Mouse (Mus musculus) kidney, adult 11 months (tissue): ENCODE measurements around the gene Unc45b.

Experiments
- DNase-seq: peaks from one replicate; pipeline ENCODE4 v3.0.0; 2022

The Unc45b gene

DNA sequence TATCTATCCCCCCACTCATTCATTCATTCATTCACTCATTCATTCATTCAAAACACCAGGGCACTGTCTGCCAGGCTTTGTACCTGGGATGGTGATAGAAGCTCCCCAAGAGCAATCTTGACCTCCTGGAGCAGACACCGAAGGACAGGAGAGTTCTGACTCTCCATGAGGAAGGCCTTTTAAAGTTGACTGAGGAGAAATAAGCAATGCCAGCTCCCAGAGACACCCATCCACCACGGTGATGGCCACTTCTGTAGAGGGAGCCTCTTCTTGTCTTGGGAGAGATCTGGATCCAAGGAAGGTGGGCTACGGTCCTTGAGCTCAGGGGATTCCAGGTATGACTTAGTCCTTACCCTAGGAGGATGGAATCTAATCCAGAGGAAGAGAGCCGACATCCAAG lies at the start of gene Unc45b:
Gene Unc45b, plus strand, starts transcription at position 301 of the 400 bp plus-strand sequence.
- DNase-seq, result no peak

DNA sequence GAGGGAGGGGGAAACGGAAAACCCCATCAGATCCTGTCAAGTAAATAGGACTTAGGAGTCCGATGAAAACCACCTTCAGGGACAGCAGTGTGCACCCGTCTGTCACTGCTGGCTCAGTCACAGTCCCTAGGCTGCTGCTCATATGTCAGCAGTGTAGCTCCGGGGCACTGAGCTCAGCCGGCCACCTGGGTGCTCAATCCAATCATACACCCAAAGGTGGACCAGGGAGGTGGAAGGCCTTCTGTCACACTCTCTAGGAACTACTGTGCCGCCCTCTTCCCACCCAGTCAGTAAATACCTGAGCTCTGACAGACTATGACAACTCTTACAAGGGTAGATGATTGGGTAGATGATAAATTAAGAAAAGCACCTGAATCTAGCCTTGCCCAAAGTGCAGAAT lies 49.6 kb upstream of the Unc45b start:
- no peak for DNase-seq

DNA sequence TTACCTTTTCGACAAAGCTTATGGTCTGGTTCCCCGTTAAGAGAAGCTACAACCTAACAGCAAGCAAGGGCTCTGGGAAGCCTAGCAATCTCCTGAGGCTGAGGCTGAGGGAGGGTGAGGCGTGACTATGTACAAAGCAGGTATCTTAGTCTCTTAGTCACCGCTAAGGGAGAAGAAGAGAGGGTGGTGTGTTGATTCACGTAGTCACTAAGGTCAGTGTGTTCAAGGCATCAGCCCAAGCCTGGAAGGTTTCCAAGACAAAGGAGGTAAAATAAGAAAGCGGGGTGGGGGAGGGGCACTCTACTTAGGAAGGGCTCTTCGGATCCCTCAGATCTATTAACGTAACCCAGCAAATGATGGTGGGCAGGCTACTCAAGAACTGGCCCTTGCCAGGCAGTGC lies 48.8 kb upstream of the Unc45b start:
- DNase-seq, result no peak

DNA sequence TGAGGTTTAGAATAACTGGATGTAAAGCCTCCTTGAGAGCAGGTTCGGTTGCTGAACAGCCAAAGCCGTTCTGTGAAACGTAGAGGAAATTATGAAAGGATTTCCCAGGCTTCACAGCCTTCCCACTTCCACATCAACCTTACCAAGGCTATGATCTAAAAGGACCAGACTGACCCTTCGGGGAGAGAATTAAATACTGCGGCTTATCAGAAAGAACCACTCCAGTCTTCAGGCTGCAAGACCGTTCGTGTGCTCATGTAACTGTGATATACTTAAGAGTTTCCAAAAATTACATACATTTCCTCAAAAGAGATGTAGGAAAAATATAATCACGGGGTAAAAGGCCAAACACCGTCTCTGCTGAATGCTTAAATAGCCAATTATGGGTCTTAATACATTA lies 47.7 kb upstream of the Unc45b start:
- no peak for DNase-seq

DNA sequence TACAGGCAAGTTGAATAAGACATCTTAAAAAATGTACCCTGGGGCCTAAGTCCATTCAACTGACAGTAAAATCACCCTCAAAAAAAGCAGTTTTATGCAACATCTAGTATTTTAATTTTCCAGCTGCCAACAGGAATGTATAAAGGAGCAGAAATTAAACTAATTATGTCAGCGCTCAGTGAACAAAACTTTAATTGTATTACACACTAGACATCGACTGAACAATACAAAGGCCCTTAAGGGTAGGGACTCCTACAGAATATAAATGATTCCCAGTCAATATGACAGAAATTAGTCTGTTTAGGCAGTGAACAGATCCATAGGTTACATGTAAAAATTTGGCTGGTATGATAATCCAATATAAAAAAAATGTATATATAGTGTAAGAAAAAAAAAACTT lies 47.3 kb upstream of the Unc45b start:
- DNase-seq, result no peak

DNA sequence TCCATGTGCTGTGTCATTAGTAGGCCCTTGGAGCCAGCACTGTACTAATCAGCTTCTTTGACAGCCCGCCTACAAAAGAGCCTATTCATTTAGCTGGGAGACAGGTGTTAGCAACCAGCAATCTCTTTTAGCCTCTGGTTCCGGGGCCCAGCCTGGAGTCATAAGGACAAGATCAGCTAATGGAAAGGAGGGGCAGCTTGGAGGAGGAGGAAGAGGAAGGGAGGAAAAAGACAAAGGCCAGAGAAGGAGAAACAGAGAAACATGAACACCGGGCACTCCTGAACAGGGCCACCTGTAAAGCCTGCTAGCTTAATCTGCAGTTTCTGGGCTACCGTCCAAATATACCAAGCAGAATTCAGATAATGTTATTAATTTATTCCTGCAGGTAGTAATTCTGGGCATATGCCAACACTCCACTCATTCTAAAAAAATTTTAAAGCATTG lies 46.8 kb upstream of the Unc45b start:
- no peak for DNase-seq

DNA sequence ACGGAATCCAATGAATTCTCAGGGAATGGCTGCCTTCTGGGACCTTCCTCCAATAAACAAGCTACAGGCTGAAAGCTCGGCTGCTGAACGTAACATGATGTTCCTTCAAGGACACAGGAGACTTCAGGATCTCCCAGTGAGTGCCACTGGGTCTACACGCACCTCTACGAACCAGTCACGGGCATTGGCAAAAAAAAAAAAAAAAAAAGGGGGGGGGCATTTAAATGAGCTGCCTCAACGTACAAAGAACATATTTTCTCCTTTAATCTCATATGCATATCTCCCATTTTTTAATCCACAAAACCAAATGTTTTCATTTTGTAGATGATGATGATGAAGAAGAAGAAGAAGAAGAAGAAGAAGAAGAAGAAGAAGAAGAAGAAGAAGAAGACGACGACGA lies 44.4 kb upstream of the Unc45b start:
- no peak for DNase-seq

DNA sequence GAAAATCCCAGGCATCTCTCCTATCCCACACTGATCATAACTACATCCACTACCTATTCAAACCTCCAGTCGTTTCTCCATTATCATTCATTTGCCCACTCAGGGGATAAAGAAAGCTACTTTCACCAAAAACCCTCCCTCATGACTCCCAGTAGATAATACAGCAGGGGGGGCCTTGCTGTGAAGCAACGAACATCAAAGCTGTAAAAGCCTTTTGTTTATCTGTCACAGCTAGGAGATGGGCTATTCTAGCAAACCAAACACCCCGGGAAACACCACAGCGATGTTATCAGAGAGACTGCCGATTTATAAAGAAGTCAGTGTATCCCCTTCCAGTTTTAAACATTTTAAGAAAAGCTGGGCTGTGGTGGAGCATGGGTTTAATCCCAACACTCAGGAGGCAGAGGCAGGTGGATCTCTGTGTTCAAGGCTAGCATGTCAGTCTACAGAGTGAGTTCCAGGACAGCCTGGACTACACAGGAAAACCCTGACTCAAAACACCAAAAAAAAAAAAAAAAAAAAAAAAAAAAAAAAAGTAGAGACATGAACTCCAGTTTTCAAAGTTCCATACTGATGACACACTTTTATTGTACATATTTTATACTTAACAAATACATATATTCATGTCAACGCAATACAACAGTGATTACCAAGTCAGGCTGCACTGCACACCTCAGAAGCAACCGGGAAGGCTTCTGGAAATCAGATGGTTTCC lies 43.3 kb upstream of the Unc45b start:
- DNase-seq, result no peak

DNA sequence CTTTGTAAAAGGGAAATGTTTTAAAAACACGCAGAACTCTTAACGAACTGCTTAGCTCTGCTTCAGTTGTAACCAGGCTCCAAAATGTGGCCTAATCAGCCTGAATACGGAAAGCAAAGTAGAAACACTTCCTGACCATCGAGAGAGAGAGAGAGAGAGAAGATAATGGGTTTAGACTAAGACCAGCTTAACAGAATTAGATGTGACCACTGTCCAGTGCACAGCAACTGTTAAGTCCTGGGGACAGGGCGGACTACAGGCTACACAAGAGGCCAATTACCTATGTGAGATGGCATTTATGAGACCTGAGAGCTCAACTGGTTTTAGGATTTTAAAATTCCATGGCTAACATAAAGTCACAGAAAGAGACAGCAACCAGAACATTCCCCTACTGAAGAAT lies 42.4 kb upstream of the Unc45b start:
- no peak for DNase-seq

DNA sequence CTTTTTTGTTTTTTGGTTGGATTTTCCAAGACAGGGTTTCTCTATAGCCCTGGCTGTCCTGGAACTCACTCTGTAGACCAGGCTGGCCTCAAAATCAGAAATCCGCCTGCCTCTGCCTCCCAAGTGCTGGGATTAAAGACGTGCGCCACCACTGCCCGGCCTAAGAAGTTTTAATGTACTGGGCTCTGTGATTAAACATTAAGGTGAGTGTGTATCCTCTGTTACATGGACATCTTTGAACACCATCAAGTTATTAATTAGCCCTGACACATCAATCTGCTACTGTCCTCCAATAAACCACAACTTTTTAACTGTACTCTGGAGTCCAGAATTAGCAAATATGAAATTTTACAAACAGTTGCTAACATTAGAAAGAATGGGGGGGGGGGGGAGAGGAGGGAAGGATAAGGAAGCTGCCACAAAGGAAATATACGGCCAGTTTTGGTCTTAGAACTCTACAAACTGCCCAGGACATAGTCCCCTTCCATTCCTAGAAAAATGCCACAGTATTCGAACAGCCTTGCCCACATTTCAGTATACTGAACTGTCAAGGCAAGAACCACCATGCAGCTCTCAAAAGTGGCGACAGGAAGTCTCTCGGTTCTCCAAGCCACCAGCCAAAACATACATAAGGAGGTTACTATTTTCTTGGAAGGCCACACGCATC lies 40.7 kb upstream of the Unc45b start:
- DNase-seq, result no peak

DNA sequence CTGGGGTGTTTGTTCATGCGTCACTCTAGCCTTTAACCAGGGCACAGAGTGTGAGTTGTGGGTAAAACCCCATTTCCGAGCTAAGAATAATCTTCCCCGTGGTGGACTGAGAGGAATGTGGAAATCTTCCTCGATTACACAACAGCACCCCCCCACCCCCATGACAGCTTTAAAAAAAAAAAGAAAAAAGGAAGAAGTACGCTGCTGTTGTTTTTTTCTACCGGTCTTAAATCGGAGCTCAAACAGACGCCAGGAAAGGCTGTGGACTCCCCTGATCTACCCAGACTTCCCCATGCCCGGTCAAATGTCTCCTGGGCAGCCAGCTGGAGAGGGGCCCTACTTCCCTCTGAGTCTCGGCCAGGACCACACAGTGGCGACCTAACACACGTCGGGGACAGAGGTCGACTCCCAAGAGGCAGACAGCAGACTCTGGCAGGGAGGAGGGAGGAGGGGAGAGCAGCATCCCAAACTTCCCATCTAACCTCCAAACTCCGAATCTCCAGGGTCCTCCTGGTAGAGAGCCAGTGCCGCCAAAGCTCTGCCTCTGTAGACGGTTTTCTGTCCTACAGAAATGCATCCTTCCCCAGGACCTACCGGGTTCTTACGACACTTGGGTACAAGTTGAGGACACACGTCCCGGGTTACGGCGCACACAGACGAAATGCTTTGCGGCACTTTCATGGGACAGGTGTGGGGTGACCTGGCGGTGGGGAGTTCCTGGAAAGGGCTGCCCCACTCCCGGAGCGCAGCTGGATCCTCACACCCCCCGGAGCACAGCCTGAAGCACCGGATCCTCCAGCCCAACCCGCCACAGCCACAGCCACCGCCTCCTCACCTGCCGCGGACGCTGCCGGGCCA lies 39.9 kb upstream of the Unc45b start:
- peak; percentile 88 for DNase-seq

DNA sequence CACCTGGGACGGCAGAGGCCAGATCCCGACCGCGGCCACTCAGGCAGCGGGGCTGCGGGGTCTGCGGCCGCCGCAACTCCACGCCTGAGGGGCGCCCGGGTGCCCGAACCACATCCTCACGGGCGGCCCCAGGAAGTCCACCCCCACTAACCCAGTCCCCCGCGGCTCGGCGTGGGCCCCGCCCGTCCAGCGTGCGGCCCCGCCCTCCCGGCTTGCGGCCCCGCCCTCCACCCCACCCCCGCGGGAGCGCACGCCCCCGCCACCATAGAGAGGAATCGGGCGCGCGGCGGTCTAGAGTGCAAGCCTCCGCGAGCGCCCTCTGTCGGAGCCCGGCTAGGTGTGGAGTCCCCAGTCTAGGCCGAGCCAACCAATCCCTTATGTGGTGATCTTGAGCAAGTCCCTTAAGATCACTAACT lies 39.3 kb upstream of the Unc45b start, which contains the start of gene Rffl:
Gene Rffl, minus strand, starts transcription at position 180 of the 416 bp plus-strand sequence.
- peak; percentile 89 for DNase-seq

DNA sequence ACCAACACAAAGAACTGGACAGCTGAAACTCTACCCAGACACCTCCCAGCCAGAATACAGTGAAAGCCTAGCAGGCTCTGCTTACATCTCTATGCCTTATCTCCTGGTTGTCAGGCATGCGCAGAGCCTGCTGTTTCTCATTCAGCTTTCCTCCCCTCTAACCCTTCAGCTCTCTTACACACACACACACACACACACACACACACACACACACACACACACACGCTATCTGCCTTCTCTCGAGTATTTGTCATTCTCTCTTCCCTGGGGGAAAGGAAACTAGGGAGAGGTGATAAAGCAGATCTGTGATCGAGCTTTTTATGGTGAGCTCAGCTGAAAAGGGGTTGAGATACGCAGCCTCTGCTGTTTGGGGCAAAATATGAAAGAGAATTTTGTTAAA lies 35.4 kb upstream of the Unc45b start:
- DNase-seq, result no peak

DNA sequence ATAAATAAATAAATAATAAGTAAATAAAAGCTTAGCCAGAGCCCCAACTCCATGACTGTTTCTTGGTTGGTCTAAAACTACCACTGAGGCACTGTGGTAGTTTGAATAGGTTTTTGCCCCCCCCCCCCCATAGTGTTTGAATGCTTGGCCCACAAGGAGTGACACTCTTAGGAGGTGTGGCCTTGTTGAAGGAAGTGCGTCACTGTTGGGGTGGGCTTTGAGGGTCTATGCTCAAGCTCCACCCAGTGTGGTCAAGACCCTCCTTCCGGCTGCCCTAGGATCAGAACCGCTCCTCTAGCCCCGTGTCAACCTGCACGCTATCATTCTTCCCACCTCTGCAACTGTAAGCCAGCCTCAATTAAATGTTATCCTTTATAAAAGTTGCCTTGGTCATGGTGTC lies 34.7 kb upstream of the Unc45b start:
- no peak for DNase-seq

DNA sequence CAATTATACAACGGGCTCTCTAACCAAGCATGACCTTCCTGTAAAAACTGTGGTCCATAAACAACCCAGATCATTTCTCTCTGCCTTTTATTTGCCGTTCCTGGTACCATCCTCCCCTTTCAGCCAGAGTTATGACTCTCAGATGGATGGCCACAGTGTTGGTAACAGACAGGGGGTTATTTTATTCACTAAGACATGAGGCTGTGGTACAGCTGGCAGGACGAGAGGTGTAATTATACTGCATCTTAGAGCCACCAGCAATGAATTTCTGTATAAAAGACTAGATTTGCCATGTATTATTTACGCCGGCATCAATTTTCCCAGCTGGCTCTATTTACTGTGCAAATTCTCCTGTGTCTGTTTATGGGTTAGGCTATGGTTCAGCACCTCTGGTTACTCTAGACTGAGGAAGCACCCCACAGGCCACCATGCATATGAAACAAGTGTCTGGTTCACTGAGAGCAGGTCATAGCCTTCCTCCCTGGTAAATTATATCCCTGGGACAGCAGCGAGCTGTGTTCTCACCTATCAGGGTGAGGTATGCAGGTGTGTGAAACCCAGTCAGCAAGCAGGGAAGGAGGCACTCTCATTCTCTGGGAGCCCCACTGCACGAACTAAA lies 32.5 kb upstream of the Unc45b start:
- no peak for DNase-seq

DNA sequence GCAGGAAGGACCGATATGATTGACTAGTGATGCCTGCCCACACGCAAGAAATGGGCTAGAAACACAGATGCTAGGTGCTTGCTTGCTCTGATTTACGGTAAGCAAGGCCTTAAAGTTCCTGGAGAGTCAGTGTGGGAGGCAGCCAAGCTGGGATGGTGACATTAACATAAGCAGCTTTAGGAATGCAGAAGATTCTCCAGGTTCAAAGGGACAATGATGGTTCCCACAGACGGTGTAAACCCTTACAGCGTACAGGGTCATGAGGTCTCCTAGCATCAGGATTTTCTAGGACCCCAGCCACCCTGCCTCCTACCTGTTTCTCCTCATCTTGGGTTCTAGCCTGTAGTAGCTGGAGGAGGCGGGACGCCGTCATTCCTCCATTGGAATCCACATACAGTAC lies 27.2 kb upstream of the Unc45b start:
- DNase-seq, result no peak

DNA sequence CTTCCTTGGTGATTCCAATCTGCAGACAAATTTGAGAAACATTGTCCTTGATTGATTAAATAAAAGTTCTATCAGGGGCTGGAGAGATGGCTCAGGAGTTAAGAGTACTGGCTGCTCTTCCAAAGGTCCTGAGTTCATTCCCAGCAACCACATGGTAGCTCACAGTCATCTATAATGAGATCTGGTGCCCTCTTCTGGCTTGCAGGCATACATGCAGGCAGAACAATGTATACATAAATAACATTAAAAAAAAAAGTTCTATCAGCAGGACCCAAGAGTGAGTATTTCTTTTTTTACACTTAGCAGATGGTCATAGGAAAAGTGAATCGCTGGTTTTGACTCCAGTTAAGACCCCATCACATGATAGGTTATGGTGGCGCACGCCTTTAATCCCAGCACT lies 23.8 kb upstream of the Unc45b start:
- no peak for DNase-seq

DNA sequence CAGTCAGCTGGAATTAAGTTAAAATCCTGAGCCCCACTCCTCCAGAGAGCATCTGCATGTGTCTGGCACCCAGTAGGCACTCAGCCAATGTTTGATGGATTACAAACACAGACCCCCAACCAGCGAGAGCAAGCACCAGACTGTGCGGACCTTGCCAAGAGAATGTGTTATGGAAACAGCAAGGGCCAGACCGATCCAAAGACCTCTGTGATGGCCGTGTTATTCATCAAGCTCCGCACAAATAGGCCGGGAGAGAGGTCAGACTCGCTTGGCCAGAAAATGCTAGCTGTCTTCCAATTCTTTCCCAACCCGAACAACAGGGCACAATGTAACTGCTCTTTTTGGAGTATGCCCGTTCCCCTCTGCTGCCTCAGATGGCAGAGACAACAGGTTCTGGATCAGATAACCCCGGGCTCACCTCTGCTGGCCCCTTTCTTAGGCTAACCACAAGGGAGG lies 21.8 kb upstream of the Unc45b start:
- DNase-seq, result peak; percentile 80

DNA sequence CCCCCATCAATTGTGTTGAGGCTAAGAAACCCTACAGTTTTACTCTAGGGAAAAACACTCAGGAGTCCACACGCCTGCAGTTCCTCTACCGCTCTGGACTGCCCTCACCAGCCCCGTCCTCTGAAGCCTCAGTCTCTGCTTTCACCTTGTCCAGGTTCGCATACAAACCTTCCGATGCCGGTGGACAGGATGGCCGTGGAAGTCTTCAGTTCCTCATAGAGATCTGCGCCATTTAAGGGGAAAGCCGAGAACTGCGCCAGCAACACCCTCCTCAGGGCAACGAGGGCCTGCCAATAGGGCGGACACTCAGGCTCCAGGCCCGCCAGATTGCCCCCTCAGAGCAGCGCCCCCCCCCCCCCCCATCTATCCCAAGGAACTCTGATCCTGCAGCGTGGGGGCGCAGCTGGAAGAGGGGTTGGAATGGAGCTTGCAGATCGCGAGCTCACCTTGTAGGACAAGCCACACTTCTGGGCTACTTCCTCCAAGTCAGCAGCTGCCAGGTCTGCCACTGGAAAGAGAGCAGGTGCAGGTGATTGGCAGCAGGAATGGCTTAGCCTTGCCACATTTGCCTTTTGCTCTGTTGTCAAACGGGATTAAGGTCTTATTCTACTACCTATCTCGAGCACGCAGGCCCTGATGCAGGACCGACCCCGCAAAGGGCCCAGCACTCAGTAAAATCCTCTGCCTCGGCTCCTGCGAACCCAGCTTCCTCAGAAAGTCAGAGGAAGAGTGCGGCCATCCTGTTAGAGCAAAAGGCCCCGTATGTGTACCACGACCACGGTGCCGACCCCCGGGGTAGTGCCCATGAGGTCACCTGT lies 20.6 kb upstream of the Unc45b start:
- DNase-seq, result peak; percentile 40

DNA sequence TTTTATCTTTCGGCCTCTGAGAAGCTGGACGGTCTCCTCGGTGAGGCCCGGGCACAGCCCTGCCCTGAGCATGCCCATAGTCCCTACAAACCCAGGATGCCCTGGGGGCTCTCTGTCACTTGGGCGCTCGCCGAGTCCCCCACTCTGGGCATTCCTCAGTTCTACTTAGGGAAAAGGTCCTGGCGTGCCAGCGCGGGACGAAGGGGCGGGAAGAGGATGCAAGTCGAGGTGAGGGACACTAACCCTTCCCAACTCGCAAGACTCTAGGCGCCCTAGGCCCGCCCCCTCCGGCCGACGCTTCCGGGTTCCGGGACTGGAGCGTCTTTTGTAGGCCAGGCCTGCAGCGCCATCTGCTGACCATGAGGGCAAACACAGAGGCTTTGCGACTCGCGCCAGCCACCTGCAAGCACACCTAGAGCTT lies 20.0 kb upstream of the Unc45b start, which contains the start of gene Rad51d:
Gene Rad51d, minus strand, starts transcription at position 273 of the 421 bp plus-strand sequence.
- peak; percentile 92 for DNase-seq

DNA sequence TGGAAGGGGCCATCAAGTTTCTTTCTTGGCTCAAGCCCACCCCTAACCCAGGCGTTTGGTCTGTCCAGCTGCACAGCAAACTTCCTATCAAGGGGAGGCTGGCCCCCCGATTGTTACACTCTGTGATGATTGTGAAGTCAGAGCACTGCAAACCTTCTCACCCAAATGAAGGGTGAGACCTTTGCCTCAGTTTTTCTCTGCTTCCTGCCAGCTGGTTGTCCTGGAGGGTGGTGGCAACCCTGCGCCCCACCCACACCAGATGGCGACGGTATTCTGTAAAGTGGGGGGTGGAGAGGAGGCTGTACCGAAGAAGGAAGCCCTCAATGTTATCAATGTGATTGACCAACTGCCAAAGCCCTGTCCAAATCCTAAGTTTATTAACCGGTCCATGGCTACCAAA lies 18.4 kb upstream of the Unc45b start, which contains the start of gene Fndc8:
Gene Fndc8, plus strand, starts transcription at position 189 of the 400 bp plus-strand sequence.
- no peak for DNase-seq

DNA sequence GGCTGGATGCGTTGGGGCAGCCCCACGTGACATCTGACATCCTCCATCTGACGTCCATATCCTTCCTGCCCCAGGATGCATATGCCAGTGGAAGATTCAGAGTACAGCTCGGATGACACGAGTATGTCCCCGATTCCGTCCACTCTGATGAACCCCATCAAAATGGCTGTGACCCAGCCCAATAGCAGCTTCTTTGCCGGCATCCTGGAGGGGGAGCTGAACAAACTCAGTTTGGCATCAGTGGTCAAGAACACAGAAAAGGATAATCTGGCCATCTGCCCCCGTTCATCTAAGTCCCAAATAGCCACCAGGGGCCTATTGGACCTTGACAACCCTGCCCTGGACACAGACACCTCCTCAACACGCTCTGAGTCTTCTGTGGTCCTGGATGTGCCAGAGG lies 12.9 kb upstream of the Unc45b start:
- DNase-seq, result no peak
